Mouse (Mus musculus) stomach, postnatal 0 days (tissue): ENCODE results near the gene Tns3.

Source experiments
- CTCF ChIP-seq: IDR thresholded peaks from 2 replicates; pipeline ENCODE4 v1.5.1; 2016; ENCODE audit warnings: antibody characterized with exemption, low read depth, mild to moderate bottlenecking, moderate library complexity
- EP300 ChIP-seq: optimal IDR thresholded peaks from 2 replicates; pipeline ENCODE3; 2016; ENCODE audit warnings: antibody characterized with exemption

DNA sequence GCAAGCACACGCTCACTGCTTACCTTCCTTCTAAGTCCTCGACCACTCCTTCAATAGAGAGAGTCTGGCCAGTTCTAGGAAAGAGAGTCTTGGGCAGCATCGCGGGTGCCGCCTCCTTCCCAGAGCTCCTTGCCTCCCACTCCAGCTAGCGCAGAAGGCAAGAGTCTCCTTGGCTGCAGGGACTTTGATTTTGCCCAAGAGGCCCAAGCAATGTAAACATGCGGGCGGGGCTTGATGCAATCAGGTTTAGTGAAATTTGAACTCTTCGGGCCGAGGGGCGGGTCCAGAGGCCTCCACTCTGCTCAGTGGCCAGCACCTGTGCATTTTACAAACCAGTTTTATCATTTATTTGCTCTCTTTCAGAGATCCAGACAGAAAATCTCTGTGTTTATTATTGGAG lies 160.6 kb downstream of the Tns3 start:
- no peak for TF ChIP-seq EP300
- no peak for TF ChIP-seq CTCF
